Mouse (Mus musculus) left cerebral cortex, postnatal 10 days (tissue): Measurements from ENCODE around the gene Olfr680-ps1. TPM values are rescaled to one million over a fixed set of nuclear protein-coding genes. Genes with fewer than 3 reads are reported as not detected.
"Not testable (repeated sequence)": the region's sequence is repeated elsewhere in the genome, so short reads cannot be mapped to it uniquely, and the experiment has no call there.

Experiments used
- DNase-seq, 2 experiments: peaks; one replicate each; pipeline ENCODE4 v3.0.0; 2021 to 2022; ENCODE audit warnings: low spot score in 2 of 2, mixed read lengths in 1 of 2; ENCODE audit errors: extremely low spot score in 1 of 2
- intact Hi-C: fragments of 180-260 bp; cut with DNase I; formaldehyde crosslinking; loops from one replicate; pipeline ENCODE4 v1.15.1; 2025
- total RNA-seq, 2 experiments: library from RNA; stranded (reverse); gene quantifications; 2 replicates each; pipeline ENCODE4 v1.2.3; 2021

Gene Olfr680-ps1
- total RNA-seq, result not detected

DNA sequence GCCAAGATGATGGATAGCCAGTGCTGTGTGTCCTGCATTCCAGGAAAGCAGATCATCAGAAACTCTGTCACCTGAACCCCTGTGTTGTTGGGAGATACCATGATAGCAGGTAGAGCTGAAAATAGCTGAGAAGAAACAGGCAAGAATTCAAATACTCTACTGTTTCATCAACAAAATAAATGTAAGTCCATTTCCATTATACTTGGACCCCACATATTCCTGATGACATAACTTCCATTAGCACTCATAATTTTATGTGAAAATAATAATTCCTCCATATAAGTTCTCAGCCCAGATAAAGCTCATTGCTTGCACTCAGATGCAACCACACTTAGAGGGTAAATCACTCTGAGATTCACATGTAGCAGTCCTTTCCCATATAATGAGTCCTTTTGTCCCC, at the start of gene Olfr680-ps1:
Gene Olfr680-ps1 (minus strand): TSS at position 101 of the 400 bp plus-strand sequence.
- DNase-seq, intact Hi-C loops: not testable (repeated sequence)

DNA sequence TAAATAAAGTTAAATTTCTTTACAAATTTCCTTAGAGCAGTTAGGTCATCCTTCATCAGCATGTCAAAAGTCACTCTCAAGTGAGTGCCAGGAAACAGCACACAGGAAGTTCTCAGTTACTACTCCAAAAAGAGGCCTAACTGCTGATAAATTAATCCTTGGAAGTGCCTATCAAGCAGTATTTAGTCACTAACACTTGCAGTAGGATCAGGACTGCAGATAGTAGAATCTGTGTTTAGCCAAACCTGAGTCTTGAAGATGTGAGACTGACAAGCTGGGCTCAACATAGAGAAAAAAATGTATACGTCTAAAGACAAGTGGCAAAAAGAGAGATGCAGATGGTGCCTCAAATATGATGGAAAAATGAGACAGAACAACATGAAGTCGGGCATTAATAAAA, 48.7 kb upstream of the Olfr680-ps1 start:
- intact Hi-C loops, result loop anchor here (5.0 kb wide), 1 partner anchor 91 kb away; no protein-coding TSS in a partner anchor
- DNase-seq, result no peak

DNA sequence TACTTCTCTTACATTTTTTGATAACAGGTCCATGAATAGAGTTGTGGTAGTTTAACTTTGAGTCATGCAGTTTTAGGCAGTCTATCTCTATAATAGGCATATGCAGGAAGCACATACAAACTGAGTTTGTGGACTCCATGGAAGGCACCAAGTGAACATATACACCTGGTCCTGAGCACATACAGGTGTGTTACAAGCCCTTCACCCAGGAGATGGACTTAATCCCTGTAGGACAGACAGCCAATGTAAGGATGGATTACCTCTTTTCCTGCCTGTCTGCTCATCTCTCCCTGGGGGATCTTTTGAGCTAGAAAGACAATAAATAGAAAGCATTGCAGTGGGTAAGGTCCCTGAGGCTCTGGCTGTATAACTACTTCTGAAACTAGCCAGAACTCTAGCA, 23.9 kb upstream of the Olfr680-ps1 start, which contains the start of gene Olfr681:
Gene Olfr681 (plus strand): TSS at position 301 of the 400 bp plus-strand sequence.
- no peak for DNase-seq
- intact Hi-C loops, result no loop called here

DNA sequence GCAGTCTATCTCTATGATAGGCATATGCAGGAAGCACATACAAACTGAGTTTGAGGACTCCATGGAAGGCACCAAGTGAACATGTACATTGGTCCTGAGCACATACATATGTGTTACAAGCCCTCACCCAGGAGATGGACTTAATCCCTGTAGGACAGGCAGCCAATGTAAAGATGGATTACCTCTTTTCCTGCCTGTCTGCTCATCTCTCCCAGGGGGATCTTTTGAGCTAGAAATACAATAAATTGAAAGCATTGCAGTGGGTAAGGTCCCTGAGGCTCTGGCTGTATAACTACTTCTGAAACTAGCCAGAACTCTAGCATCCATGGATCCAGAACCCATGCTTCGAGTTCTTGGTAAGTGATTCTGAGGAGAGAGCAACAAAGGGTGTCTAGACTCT, 11.7 kb downstream of the Olfr680-ps1 start, which contains the start of gene Olfr679:
Gene Olfr679 (plus strand): TSS at position 301 of the 400 bp plus-strand sequence.
- DNase-seq, result no peak
- intact Hi-C loops, result no loop called here

DNA sequence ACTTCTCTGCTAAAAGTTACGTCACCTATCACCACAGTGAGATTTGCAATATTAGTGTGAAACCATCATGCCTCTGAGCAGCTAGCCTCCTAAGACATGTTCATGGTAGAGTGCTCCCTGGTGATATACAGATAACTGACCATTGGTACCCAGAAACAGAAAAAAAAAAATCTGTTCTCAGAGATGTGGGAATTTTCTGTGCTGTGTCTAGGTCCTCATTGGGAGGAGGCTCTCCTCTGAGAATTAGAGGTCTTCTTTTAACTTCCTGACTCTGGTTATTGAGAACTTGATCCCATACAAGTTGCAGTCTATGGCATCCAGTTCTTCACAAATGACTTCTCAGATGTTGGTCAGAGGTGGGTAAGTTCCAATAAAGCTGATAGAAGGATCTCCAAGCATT, 28.4 kb downstream of the Olfr680-ps1 start, which contains the start of gene Olfr678:
Gene Olfr678 (plus strand): TSS at position 301 of the 400 bp plus-strand sequence.
- no peak for DNase-seq
- intact Hi-C loops, result no loop called here

DNA sequence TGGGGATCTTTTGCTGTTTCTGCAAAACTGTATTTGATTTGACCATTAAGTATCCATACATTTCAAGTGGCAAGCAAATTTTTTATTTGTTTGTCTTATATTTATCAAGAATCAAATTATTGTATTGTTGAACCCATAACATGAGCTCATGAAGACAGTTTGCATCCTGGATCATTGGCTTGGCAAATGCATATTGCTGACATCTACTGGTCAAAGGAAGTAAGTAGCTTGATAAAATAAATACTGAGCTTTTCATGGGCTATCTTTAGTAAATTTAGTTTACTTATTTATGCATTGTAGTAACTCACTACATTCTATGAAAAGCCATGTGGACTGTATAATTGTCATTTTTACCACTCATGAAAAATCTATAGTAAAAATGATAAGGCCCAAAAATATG, 33.7 kb downstream of the Olfr680-ps1 start:
- intact Hi-C loops, result no loop called here
- DNase-seq, result no peak

Other genes with a start within 250 kb of the Olfr680-ps1 start
- gene Usp17la, start 235.8 kb downstream of the Olfr680-ps1 start, total RNA-seq, result not detected
- gene Olfr665, start 214.8 kb downstream of the Olfr680-ps1 start, total RNA-seq, result not detected
- not detected for gene Olfr666, start 196.9 kb downstream of the Olfr680-ps1 start, total RNA-seq
- not detected for gene Olfr667, start 171.3 kb downstream of the Olfr680-ps1 start, total RNA-seq
- gene Olfr668, start 164.8 kb downstream of the Olfr680-ps1 start, total RNA-seq, result not detected
- not detected for gene Olfr669, start 158.6 kb downstream of the Olfr680-ps1 start, total RNA-seq
- gene Olfr670, start 130.2 kb downstream of the Olfr680-ps1 start, total RNA-seq, result not detected
- gene Olfr671, start 113.7 kb downstream of the Olfr680-ps1 start, total RNA-seq, result not detected
- gene Olfr672, start 90.8 kb downstream of the Olfr680-ps1 start, total RNA-seq, result not detected
- not detected for gene Olfr675, start 64.4 kb downstream of the Olfr680-ps1 start, total RNA-seq
- not detected for gene Olfr676, start 60.1 kb downstream of the Olfr680-ps1 start, total RNA-seq
- not detected for gene Olfr677, start 41.4 kb downstream of the Olfr680-ps1 start, total RNA-seq
- gene Olfr678, start 28.3 kb downstream of the Olfr680-ps1 start, total RNA-seq, result not detected
- gene Olfr679, start 11.6 kb downstream of the Olfr680-ps1 start, total RNA-seq, result not detected
- not detected for gene Olfr681, start 24.0 kb upstream of the Olfr680-ps1 start, total RNA-seq
- gene Olfr683, start 54.2 kb upstream of the Olfr680-ps1 start, total RNA-seq, result not detected
- gene Olfr684, start 70.8 kb upstream of the Olfr680-ps1 start, total RNA-seq, result not detected
- gene Olfr685, start 93.2 kb upstream of the Olfr680-ps1 start, total RNA-seq, result not detected
- not detected for gene Olfr686, start 114.7 kb upstream of the Olfr680-ps1 start, total RNA-seq
- not detected for gene Olfr688, start 195.3 kb upstream of the Olfr680-ps1 start, total RNA-seq
- not detected for gene Olfr689, start 218.3 kb upstream of the Olfr680-ps1 start, total RNA-seq
- gene Olfr690, start 241.3 kb upstream of the Olfr680-ps1 start, total RNA-seq, result under 1 TPM; 0.32 to 0.61 TPM
- under 1 TPM; 0.36 to 0.39 TPM for gene Olfr691, start 249.5 kb upstream of the Olfr680-ps1 start, total RNA-seq